Mouse (Mus musculus): ENCODE results near the gene Slc45a1. TPM values are rescaled to one million over a fixed set of nuclear protein-coding genes. Genes with fewer than 3 reads are reported as not detected.
A peak's percentile ranks its signal among the peaks of the same experiment; 100 is the strongest.

Slc45a1 gene
- polyA plus RNA-seq, 1 experiment from 2014 or later = not detected

GRCm38 (mm10) chr4:150655989-150656388, 4.0 kb upstream of the Slc45a1 start:
- ATAC-seq (ENCODE audit: low read depth) (peak; percentile 41), DNase-seq (peak; percentile 66)
- peaks cover 22% of the 10 kb centered on the region for H3K4me1 ChIP-seq (replicated peaks)
- no peak overlapping the region for H3K4me2 ChIP-seq
- no peak overlapping the region for H3K9ac ChIP-seq
- no peaks in the 10 kb centered on the region for H3K36me3 ChIP-seq
- peaks cover 33% of the 10 kb centered on the region for H3K27me3 ChIP-seq
- H3K27ac ChIP-seq = no peak overlapping the region
- no peak overlapping the region for H3K4me3 ChIP-seq (replicated peaks)
- WGBS (ENCODE audit: insufficient replicate concordance) = 3% methylated on average over 17 of the region's 17 CpGs
- no peaks in the 10 kb centered on the region for H3K9me3 ChIP-seq (replicated peaks)

DNA sequence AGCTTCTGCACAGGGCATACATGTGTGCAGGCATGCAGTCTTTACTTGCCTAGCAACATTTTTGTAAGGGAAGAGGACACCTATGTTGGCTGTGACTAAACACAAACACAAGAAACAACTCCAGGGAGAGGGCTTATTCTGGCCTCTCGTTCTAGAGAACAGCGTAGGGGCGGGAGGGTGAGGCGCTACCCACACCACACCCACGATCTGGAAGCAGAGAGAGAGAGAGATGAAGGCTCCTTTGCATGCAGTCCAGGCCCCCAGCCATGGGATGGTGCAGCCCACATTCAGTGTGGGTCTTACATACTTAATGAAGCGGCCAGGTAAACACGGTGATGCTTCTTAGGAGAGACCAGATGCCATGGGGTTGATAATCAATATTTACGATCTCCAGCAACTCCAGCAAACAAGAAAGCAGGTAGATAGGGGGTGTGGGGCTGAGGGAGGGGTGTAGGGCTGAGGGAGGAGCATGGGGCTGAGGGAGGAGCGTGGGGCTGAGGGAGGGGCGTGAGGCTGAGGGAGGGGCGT, 1.2 kb upstream of the Slc45a1 start:
- Histone ChIP-seq H3K27ac (no peak overlapping the region), H3K9ac (no peak overlapping the region), H3K9me3 (replicated peaks) (no peaks in the 10 kb centered on the region), H3K4me3 (replicated peaks) (no peak overlapping the region), H3K27me3 (peaks cover 27% of the 10 kb centered on the region), H3K36me3 (no peaks in the 10 kb centered on the region), H3K4me2 (no peak overlapping the region), H3K4me1 (replicated peaks) (peaks cover 40% of the 10 kb centered on the region)
- DNase-seq (no peak), ATAC-seq (ENCODE audit: low read depth) (peak; percentile 50; the same call in 1 of the 2 replicates)
- WGBS (ENCODE audit: insufficient replicate concordance) = 24% methylated on average over 11 of the region's 11 CpGs

DNA sequence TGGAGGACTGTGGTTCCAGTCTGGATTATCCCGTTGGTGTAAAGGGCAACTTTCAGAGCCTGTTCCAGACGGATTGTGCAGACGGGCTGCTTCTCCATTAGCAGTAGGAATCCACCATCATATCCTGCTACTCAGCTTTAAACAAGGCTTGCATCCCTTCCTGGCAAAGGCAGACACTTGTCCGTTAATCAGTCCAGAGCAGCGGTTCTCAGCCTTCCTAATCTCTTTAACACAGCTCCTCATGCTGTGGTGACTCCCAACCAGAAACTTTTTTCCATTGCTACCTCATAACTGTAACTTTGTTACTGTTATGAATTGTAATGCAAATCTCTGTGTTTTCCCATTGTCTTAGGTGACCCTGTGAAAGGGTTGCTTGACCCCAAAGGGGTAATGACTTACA, 2.6 kb downstream of the Slc45a1 start:
- Histone ChIP-seq H3K9ac (peak overlapping the region; percentile 10; the same call in 1 of the 2 replicates), H3K4me2 (peak overlapping the region; percentile 32), H3K27ac (peak overlapping the region; percentile 58; the same call in 1 of the 2 replicates), H3K36me3 (no peaks in the 10 kb centered on the region), H3K4me3 (replicated peaks) (no peak overlapping the region), H3K9me3 (replicated peaks) (no peaks in the 10 kb centered on the region), H3K27me3 (peaks cover 27% of the 10 kb centered on the region), H3K4me1 (replicated peaks) (peaks cover 40% of the 10 kb centered on the region)
- DNase-seq (peak; percentile 75), ATAC-seq (ENCODE audit: low read depth) (peak; percentile 90)
- 30% methylated on average over 5 of the region's 5 CpGs for WGBS (ENCODE audit: insufficient replicate concordance)

GRCm38 (mm10) chr4:150644299-150644698, 7.7 kb downstream of the Slc45a1 start:
- Histone ChIP-seq H3K9ac (no peak overlapping the region), H3K4me2 (no peak overlapping the region), H3K27me3 (no peaks in the 10 kb centered on the region), H3K36me3 (no peaks in the 10 kb centered on the region), H3K27ac (no peak overlapping the region), H3K9me3 (replicated peaks) (no peaks in the 10 kb centered on the region), H3K4me1 (replicated peaks) (peaks cover 13% of the 10 kb centered on the region), H3K4me3 (replicated peaks) (no peak overlapping the region)
- DNase-seq (no peak), ATAC-seq (ENCODE audit: low read depth) (no peak)
- WGBS (ENCODE audit: insufficient replicate concordance) = 77% methylated on average over 9 of the region's 9 CpGs

- WGBS (ENCODE audit: insufficient replicate concordance) = 75% methylated on average over 6 of the region's 6 CpGs
- no peaks in the 10 kb centered on the region for H3K4me1 ChIP-seq (replicated peaks)
- ATAC-seq (ENCODE audit: low read depth) (no peak), DNase-seq (no peak)
- H3K9me3 ChIP-seq (replicated peaks) = no peaks in the 10 kb centered on the region
- no peak overlapping the region for H3K4me3 ChIP-seq (replicated peaks)
- H3K4me2 ChIP-seq = no peak overlapping the region
- no peak overlapping the region for H3K27ac ChIP-seq
- no peaks in the 10 kb centered on the region for H3K36me3 ChIP-seq
- H3K27me3 ChIP-seq = no peaks in the 10 kb centered on the region
- H3K9ac ChIP-seq = no peak overlapping the region
These were observed 15.3 kb downstream of the Slc45a1 start for GRCm38 (mm10) chr4:150636635-150637034.

DNA sequence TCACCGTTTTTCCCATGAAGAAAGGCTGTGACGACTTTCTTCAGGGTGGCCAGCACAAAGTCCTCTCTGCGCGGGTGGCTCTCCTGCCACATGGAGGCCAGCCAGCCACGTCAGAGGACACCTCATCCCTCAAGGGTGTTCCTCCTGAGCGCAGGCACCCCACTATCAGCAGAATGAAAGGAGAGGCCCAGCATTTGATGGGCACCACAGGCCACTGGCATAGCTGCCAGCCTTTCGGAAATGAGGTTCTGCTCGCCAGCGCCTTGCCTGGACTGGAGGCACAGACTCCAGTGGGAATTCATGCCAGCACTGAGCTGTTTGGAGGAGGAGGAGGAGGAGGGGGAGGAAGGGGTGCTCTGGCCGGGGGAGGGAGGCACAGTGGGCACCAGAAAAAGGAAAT, 16.4 kb downstream of the Slc45a1 start:
- Histone ChIP-seq H3K9me3 (replicated peaks) (no peaks in the 10 kb centered on the region), H3K27ac (no peak overlapping the region), H3K9ac (no peak overlapping the region), H3K4me2 (no peak overlapping the region), H3K4me1 (replicated peaks) (no peaks in the 10 kb centered on the region), H3K27me3 (no peaks in the 10 kb centered on the region), H3K4me3 (replicated peaks) (no peak overlapping the region), H3K36me3 (no peaks in the 10 kb centered on the region)
- no peak for ATAC-seq (ENCODE audit: low read depth)
- 68% methylated on average over 10 of the region's 10 CpGs for WGBS (ENCODE audit: insufficient replicate concordance)
- no peak for DNase-seq

- H3K4me3 ChIP-seq (replicated peaks) = no peak overlapping the region
- no peak overlapping the region for H3K4me2 ChIP-seq
- peaks cover 21% of the 10 kb centered on the region for H3K4me1 ChIP-seq (replicated peaks)
- no peaks in the 10 kb centered on the region for H3K27me3 ChIP-seq
- no peak overlapping the region for H3K27ac ChIP-seq
- no peak for DNase-seq
- H3K9ac ChIP-seq = no peak overlapping the region
- WGBS (ENCODE audit: insufficient replicate concordance) = 68% methylated on average over 11 of the region's 11 CpGs
- no peak for ATAC-seq (ENCODE audit: low read depth)
- no peaks in the 10 kb centered on the region for H3K9me3 ChIP-seq (replicated peaks)
- H3K36me3 ChIP-seq = no peaks in the 10 kb centered on the region
These were observed 22.7 kb downstream of the Slc45a1 start for GRCm38 (mm10) chr4:150629266-150629665.

DNA sequence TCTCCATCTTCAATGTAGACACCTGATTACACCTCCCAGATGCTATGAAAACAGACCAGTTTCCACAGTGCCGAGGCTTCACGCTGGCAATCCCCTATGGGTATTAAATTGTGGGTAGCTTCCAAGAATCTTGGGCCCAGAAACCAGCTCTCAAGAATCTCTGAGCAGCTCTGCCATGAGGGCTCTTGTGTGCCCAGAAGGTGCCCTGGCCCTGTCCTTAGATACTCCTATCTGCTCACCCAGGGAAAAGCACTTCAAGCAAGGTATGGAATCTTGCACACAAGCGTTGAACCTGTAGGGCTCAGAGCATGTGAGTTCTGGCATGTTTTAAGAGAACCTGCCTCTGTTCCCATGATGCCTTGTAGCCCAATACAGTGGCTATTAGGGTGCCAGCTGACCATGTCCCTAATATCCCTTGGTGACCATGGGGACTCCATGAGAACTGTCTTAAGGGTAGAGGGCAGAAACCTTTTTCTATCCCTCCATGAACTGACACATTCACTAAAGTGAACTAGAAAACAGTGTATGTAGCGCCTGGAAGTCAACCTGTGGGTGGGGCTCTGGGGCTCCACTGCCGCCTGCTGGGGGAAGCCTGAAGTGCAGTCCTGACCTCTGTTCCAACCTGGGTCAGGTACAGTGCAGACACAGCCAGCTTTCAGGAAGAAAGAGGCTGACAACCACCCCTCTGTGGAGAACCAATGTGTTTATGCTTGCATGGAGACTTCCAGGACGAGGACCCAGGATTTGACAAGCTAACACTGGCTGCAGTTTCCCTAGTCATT, 25.8 kb downstream of the Slc45a1 start:
- peak; percentile 55 for DNase-seq
- Histone ChIP-seq H3K4me3 (replicated peaks) (no peak overlapping the region), H3K27me3 (no peaks in the 10 kb centered on the region), H3K4me2 (no peak overlapping the region), H3K9ac (no peak overlapping the region), H3K36me3 (peaks cover 5% of the 10 kb centered on the region; the same call in 1 of the 2 replicates), H3K27ac (no peak overlapping the region), H3K9me3 (replicated peaks) (no peaks in the 10 kb centered on the region), H3K4me1 (replicated peaks) (peaks cover 21% of the 10 kb centered on the region)
- WGBS (ENCODE audit: insufficient replicate concordance) = 36% methylated on average over 6 of the region's 6 CpGs
- no peak for ATAC-seq (ENCODE audit: low read depth)

- Histone ChIP-seq H3K27me3 (no peaks in the 10 kb centered on the region), H3K36me3 (peaks cover 5% of the 10 kb centered on the region), H3K27ac (no peak overlapping the region), H3K9me3 (replicated peaks) (no peaks in the 10 kb centered on the region), H3K4me3 (replicated peaks) (no peak overlapping the region), H3K4me2 (no peak overlapping the region), H3K4me1 (replicated peaks) (peaks cover 21% of the 10 kb centered on the region), H3K9ac (no peak overlapping the region)
- ATAC-seq (ENCODE audit: low read depth) = peak; percentile 62
- 20% methylated on average over 1 of the region's 1 CpGs for WGBS (ENCODE audit: insufficient replicate concordance)
- DNase-seq = peak; percentile 56
These were observed 26.5 kb downstream of the Slc45a1 start for GRCm38 (mm10) chr4:150625425-150625824.

DNA sequence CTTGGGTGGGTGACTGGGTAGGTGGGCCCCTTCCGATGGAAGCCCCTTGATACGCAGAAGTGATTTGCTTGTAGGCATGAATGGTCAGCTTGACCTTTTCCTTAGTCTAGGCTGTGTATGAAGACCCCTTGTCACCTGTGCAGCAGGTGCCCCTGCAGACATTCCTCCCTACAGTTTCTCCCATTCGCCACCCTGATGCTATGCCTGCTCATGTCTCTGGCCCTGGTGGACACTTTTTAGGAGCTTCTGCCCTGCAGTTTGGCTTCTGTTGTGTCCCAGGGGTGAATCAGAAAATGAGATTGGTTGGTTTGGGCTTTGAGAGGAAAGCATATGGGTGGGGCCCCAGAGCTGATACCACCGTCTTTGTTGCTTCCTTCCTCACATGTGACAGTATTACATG, 27.0 kb downstream of the Slc45a1 start:
- H3K9me3 ChIP-seq (replicated peaks) = no peaks in the 10 kb centered on the region
- H3K27ac ChIP-seq = no peak overlapping the region
- H3K4me3 ChIP-seq (replicated peaks) = no peak overlapping the region
- H3K4me2 ChIP-seq = no peak overlapping the region
- H3K9ac ChIP-seq = no peak overlapping the region
- H3K4me1 ChIP-seq (replicated peaks) = peaks cover 21% of the 10 kb centered on the region
- no peak for DNase-seq
- ATAC-seq (ENCODE audit: low read depth) = no peak
- no peaks in the 10 kb centered on the region for H3K27me3 ChIP-seq
- H3K36me3 ChIP-seq = peaks cover 5% of the 10 kb centered on the region
- 60% methylated on average over 4 of the region's 4 CpGs for WGBS (ENCODE audit: insufficient replicate concordance)

GRCm38 (mm10) chr4:150624214-150624823, 27.7 kb downstream of the Slc45a1 start:
- no peak for ATAC-seq (ENCODE audit: low read depth)
- WGBS (ENCODE audit: insufficient replicate concordance) = 65% methylated on average over 11 of the region's 11 CpGs
- peaks cover 8% of the 10 kb centered on the region for H3K36me3 ChIP-seq
- no peak for DNase-seq
- no peak overlapping the region for H3K27ac ChIP-seq
- H3K4me1 ChIP-seq (replicated peaks) = peaks cover 21% of the 10 kb centered on the region
- no peak overlapping the region for H3K4me3 ChIP-seq (replicated peaks)
- H3K27me3 ChIP-seq = no peaks in the 10 kb centered on the region
- H3K9me3 ChIP-seq (replicated peaks) = no peaks in the 10 kb centered on the region
- no peak overlapping the region for H3K4me2 ChIP-seq
- H3K9ac ChIP-seq = no peak overlapping the region

All from liver, embryonic 13.5 days (tissue).